Mouse (Mus musculus): ENCODE results near the gene Acot2.
"Not testable (repeated sequence)": the region's sequence is repeated elsewhere in the genome, so short reads cannot be mapped to it uniquely, and the experiment has no call there.

The Acot2 gene

GRCm38 (mm10) chr12:83997221-83997620 is 9.6 kb downstream of the Acot2 start:
- DNase-seq (ENCODE audit: extremely low spot score, low read depth, low spot score), result no peak

- DNase-seq (ENCODE audit: extremely low spot score, low read depth, low spot score), result no peak
Observed at GRCm38 (mm10) chr12:83998341-83999107, 10.9 kb downstream of the Acot2 start.

- not testable (repeated sequence) for DNase-seq (ENCODE audit: extremely low spot score, low read depth, low spot score)
Observed at GRCm38 (mm10) chr12:83999237-83999636, 11.6 kb downstream of the Acot2 start.

- DNase-seq (ENCODE audit: extremely low spot score, low read depth, low spot score), result no peak
Observed at GRCm38 (mm10) chr12:84000418-84000817, 12.8 kb downstream of the Acot2 start.

- DNase-seq (ENCODE audit: extremely low spot score, low read depth, low spot score), result no peak
Observed at GRCm38 (mm10) chr12:84003866-84004265, 16.2 kb downstream of the Acot2 start.

DNA sequence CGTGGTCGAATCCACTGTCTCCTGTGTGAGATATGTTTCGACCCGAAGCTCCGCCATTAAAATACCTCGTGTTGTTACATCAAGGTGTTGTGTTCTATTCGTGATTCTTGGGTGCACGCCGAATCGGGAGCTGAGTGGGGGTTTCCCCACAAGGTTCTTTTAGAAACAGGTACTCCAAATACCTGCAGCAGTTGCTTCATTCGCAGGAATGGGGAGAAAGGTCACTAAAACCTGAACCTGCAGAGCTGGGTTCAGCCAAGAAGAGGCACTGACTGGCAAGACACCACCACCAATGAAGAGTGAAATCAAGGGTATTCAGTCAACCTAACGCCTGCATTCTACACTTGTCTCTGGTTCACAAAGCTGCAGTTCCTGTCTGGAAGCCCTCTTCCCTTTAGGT is 20.6 kb downstream of the Acot2 start:
- DNase-seq (ENCODE audit: extremely low spot score, low read depth, low spot score), result no peak

GRCm38 (mm10) chr12:84008729-84009128 is 21.1 kb downstream of the Acot2 start:
- DNase-seq (ENCODE audit: extremely low spot score, low read depth, low spot score), result no peak

- peak; percentile 24 for DNase-seq (ENCODE audit: extremely low spot score, low read depth, low spot score)
Observed at GRCm38 (mm10) chr12:84009171-84009965, 21.7 kb downstream of the Acot2 start, which contains the start of gene Acot1. TSS of gene Acot1 (plus strand) at chr12:84009490.

DNA sequence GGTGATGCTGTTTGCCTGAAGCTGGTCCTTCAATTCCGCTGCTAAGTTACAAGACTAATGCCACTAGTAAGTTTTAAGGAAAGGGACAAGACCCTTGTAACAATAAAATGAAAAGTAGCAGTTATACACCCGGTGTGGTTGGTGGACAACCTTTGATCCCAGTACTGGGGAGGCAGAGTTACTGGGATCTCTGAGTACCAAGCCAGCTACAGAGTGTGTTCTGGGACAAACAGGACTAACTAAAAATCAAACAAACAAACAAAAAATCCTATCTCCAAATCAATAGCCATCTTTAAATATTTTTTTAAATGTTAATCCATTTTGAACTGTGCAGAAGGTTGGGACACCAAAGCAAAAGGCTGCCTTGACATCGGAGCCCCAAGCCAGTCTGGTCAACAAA is 22.5 kb downstream of the Acot2 start:
- no peak for DNase-seq (ENCODE audit: extremely low spot score, low read depth, low spot score)

DNA sequence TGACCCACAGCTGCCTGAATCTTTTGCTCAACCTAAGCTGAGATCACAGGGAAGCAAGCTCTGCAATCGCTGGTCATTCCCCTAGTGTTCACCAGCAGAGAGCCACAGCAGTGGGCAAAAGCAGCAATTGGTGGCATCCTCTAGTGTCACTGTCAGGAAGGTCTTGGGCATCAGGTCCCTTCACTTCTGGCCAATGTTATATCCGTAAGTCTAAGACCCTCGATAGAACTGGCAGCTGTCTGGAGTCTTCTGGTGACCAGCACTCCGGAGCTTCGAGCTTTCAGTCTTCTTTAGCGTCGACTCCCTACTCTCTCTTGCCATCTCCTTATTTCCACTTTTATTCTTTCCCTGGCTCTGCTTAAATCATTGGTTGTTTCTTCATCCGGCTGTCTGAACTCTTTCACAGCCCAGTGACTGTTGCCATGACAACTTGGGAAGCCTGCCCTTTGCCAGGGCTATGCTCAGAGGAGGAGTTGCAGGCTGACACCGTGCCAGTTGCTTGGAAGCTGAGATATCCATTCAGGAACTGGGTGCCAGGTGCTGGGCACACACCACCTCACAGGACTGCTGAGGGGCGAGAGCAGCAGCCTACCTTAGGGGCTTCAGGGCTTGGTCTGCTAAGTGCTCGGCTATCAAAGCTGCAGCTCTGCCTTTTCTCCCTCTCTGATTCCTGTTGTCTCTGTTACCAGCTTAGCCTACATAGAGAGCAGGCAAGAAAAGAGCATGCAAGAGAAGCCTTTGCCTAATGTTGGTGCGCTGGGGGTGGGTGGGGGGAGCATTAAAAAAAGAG is 23.8 kb downstream of the Acot2 start:
- no peak for DNase-seq (ENCODE audit: extremely low spot score, low read depth, low spot score)

DNA sequence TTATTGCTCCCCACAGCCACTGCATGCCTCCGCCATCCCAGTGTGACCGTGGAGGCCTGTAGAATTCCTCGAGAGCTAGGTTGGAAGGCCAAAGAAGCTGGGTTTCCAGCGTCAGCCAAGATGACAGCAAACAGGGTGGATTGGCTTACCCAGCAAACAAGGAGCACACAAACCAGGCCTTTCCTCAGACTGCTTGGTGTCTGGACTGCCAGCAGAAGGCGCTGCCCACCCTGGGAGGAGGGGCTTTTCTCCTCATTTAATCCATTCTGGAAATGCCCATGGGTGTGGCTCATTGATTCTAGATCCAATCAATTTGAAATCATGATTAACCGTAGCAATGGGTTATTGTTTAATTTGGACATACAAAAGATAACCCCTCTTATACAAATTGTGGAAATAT is 25.5 kb downstream of the Acot2 start:
- DNase-seq (ENCODE audit: extremely low spot score, low read depth, low spot score), result no peak

DNA sequence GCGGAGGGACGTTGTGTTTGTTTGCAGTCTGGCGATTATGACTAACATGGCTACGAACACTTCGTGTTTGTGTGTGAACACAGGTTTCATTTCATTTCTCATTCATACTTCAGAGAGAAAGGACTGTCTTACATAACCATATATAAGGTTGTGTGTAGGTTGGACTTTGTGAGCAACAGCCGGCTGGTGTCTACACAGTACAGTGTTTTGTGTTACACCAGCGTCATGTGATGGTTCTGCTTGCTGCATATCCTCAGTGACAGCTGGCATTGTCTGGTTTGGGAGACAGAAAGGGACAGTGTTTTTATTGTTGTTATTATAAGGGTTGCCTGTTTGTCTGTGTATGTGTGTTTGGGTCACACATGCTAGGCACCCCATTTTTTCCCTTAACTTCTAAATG is 26.0 kb downstream of the Acot2 start:
- DNase-seq (ENCODE audit: extremely low spot score, low read depth, low spot score), result no peak

DNA sequence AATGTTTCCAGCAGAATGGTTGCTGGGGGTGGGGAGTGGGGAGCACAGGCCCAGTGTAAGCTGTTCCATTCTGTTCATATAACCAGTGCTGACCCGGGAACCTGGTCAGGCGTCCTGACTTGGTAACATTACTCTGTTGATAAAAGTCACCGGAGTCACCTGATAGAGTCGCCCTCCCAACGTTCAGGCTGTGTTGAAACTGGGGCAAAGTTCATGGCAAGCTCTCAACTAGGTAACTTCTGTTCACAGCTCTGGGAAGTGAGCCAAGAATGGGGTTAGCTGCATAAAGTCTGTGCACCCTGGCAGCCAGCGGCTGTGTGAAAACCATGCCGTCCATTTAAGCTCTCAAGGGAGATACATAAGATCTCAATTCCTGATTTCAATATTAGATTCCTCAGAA is 32.9 kb downstream of the Acot2 start:
- DNase-seq (ENCODE audit: extremely low spot score, low read depth, low spot score), result not testable (repeated sequence)

DNA sequence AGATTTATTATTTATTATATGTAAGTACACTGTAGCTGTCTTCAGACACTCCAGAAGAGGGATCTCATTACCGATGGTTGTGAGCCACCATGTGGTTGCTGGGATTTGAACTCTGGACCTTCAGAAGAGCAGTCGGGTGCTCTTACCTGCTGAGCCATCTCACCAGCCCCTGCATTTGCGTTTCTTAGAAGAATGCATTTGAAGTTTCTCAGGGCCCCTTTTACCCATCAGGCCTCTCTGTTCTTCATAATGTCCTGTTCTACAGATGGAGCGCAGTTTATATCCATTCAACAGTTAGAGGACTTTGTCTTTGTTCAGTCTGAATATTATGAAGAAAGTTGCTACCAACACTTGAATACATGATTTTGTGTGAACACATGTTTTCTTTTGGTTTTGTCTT is 34.6 kb downstream of the Acot2 start:
- DNase-seq (ENCODE audit: extremely low spot score, low read depth, low spot score), result not testable (repeated sequence)

- DNase-seq (ENCODE audit: extremely low spot score, low read depth, low spot score), result no peak
Observed at GRCm38 (mm10) chr12:84023052-84023745, 35.5 kb downstream of the Acot2 start.

DNA sequence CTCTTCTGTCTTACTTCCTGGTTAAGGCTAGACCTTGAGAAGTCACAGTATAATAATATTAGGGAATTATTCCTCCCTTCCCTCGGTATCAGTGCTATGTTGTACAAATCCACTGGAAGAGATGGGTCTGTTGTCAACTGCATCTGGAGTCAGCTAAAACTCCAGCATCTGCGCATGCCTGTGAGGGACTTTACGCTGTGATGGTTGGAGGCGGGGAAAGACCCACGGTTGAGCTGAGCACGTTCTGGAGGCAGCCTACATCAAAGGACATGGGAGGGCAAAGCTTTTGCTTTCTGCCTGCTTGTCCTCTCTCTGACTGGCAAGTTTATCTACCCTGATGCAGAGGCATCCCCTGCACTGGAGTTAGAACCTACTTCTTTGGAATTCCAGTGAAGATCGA is 38.2 kb downstream of the Acot2 start:
- DNase-seq (ENCODE audit: extremely low spot score, low read depth, low spot score), result no peak

- not testable (repeated sequence) for DNase-seq (ENCODE audit: extremely low spot score, low read depth, low spot score)
Observed at GRCm38 (mm10) chr12:84028328-84028727, 40.7 kb downstream of the Acot2 start.

- DNase-seq (ENCODE audit: extremely low spot score, low read depth, low spot score), result not testable (repeated sequence)
Observed at GRCm38 (mm10) chr12:84029043-84029442, 41.4 kb downstream of the Acot2 start.

- no peak for DNase-seq (ENCODE audit: extremely low spot score, low read depth, low spot score)
Observed at GRCm38 (mm10) chr12:84030659-84031332, 43.1 kb downstream of the Acot2 start.

GRCm38 (mm10) chr12:84032854-84033253 is 45.2 kb downstream of the Acot2 start:
- no peak for DNase-seq (ENCODE audit: extremely low spot score, low read depth, low spot score)

Data from hindlimb bud, embryonic 11.5 days (tissue).